ENCODE assay signal across 11 mouse cellular contexts in the genomic region with DNA sequence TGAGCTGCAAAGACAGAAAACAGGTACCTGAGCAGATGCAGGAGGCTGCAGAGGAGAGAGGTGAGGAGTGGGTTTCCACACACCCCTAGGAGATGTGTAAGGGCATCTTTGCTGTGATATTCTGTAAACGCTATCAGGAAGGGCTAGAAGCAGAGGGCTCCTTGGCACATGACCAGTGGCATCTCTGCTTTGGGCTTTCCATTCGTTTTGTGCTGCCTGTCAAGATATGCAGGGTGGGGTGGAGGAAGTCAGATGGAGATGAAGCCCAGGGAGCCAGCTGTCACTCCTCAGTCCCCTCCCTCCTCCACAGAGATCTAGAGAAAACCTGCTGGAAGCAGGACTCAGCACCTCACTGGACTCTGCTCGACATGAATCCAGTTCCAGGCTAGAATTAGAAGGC.
DNase-seq lines count a peak whose midpoint lies in the region; ATAC-seq and TF ChIP-seq lines count a peak whose summit lies in the region.
"Had no signal": no experiment of that assay in that cellular context is flagged by ENCODE, and none has a peak within 500 bp of the region (broad histone marks: within the 10 kb centered on the region; RNA-seq: fewer than 3 reads in every experiment).

No protein-coding gene starts in this region.

- TF ChIP-seq POLR2A in kidney, adult 2 months (IDR thresholded peaks at IDR 0.05; ENCODE audit: low read depth, low read length): no peak

- ATAC-seq in kidney, embryonic 15.5 days (replicated peaks; ENCODE audit: low FRiP score): no peak
- ATAC-seq: intestine, embryonic 15.5 days had no signal

- H3K27ac ChIP-seq in kidney, adult 2 months (ENCODE audit: insufficient read depth, low read depth, low read length): no peak overlapping the region
- H3K27ac ChIP-seq in kidney, embryonic 15.5 days: no peak overlapping the region
- H3K27ac ChIP-seq: embryonic facial prominence, embryonic 10.5 days; intestine, embryonic 15.5 days; midbrain, embryonic 12.5 days had no signal

- H3K4me2 ChIP-seq in kidney, embryonic 15.5 days: no peak overlapping the region
- H3K4me2 ChIP-seq: intestine, embryonic 15.5 days; midbrain, embryonic 12.5 days had no signal

- H3K27me3 ChIP-seq in kidney, adult 2 months (replicated peaks; ENCODE audit: control insufficient read depth, insufficient read depth, low read length): no peaks in the 10 kb centered on the region
- no peaks in the 10 kb centered on the region for H3K27me3 ChIP-seq in kidney, embryonic 15.5 days
- H3K27me3 ChIP-seq: intestine, embryonic 15.5 days; midbrain, embryonic 12.5 days had no signal

- TF ChIP-seq CTCF in kidney, adult 2 months (conservative IDR thresholded peaks at IDR 0.05; ENCODE audit: insufficient read depth, insufficient read length, low read depth, low read length): no peak

- peak; percentile 21 for DNase-seq in kidney, adult 2 months
- no peak for DNase-seq in kidney, adult 8-10 months
- peak; percentile 19 for DNase-seq in c-Kit-negative CD71-positive TER-119-positive erythroid progenitor cells, embryonic 14.5 days (ENCODE audit: low read depth, low spot score)
- DNase-seq in cerebellum, postnatal 10 days: peak; percentile 89 to 92
- peak; percentile 32 for DNase-seq in lung, postnatal 14 days
- no peak for DNase-seq in adrenal gland, postnatal 36 days
- DNase-seq in thymus, postnatal 10 days (ENCODE audit: low spot score in 2 of 2): no peak

- H3K4me1 ChIP-seq in kidney, adult 2 months (ENCODE audit: control insufficient read depth, insufficient read depth, low read length): no peaks in the 10 kb centered on the region
- H3K4me1 ChIP-seq in kidney, embryonic 15.5 days: no peaks in the 10 kb centered on the region
- H3K4me1 ChIP-seq: embryonic facial prominence, embryonic 10.5 days; intestine, embryonic 15.5 days had no signal

- no peaks in the 10 kb centered on the region for H3K36me3 ChIP-seq in kidney, adult 2 months (ENCODE audit: control insufficient read depth, insufficient read depth, low read length)
- no peaks in the 10 kb centered on the region for H3K36me3 ChIP-seq in kidney, embryonic 15.5 days
- H3K36me3 ChIP-seq: embryonic facial prominence, embryonic 10.5 days; intestine, embryonic 15.5 days; midbrain, embryonic 12.5 days had no signal

- H3K4me3 ChIP-seq in kidney, adult 2 months (ENCODE audit: insufficient read depth, low read depth, low read length): no peak overlapping the region
- no peak overlapping the region for H3K4me3 ChIP-seq in kidney, embryonic 15.5 days (replicated peaks)
- H3K4me3 ChIP-seq: embryonic facial prominence, embryonic 10.5 days; intestine, embryonic 15.5 days; midbrain, embryonic 12.5 days had no signal

- no peaks in the 10 kb centered on the region for H3K9me3 ChIP-seq in kidney, embryonic 15.5 days (replicated peaks)
- H3K9me3 ChIP-seq: embryonic facial prominence, embryonic 10.5 days; intestine, embryonic 15.5 days; midbrain, embryonic 12.5 days had no signal

- H3K9ac ChIP-seq in kidney, embryonic 15.5 days: no peak overlapping the region
- H3K9ac ChIP-seq: intestine, embryonic 15.5 days; midbrain, embryonic 12.5 days had no signal

- 57% methylated on average over 3 of the region's 3 CpGs for WGBS in kidney, adult 2 months
- 50% methylated on average over 3 of the region's 3 CpGs for WGBS in kidney, embryonic 15.5 days

Comparison
In these comparisons a context has a peak if more than half of its experiments do, and no peak if none do; other contexts are left out.
1. DNase-seq: peak in kidney, adult 2 months (single experiment), c-Kit-negative CD71-positive TER-119-positive erythroid progenitor cells, embryonic 14.5 days (single experiment), cerebellum, postnatal 10 days (2 of 2) and lung, postnatal 14 days (single experiment); none in kidney, adult 8-10 months (0 of 2), adrenal gland, postnatal 36 days (0 of 2) and thymus, postnatal 10 days (0 of 2).